8 mouse cellular contexts compared by ENCODE assay signal in the genomic region with DNA sequence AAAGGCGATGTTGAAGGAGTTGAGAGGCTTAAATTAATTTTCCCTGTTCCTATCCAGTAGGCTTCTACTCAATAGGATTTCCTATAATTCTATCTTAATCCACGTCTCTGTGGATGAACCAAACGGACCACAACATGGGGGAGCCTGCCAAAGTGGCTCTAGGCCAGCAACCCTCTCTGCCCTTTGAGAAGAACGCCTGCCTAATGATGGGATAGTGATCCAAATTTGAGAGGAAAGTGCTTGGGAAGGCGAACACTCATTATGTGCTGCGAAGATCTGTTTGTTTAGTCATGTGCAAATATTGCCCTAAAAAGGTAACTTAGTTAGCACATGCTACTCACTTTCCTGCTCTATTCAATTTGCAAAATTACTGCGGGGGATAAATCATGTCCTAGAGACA.
DNase-seq lines count a peak whose midpoint lies in the region.

No protein-coding gene starts in this region.

- peak; percentile 78 for DNase-seq in cerebellum, postnatal 14 days
- no peak for DNase-seq in cerebellum, adult 8-10 months
- peak; percentile 24 for DNase-seq in kidney, postnatal 10 days
- no peak for DNase-seq in kidney, adult 11 months
- peak; percentile 1 for DNase-seq in right cerebral cortex, adult 18-20 months
- DNase-seq in right cerebral cortex, postnatal 25 days = no peak
- DNase-seq in retina, postnatal 1 day = peak; percentile 96
- DNase-seq in thymus, postnatal 0 days (ENCODE audit: low spot score) = no peak

Comparison
In these comparisons a context has a peak if more than half of its experiments do, and no peak if none do; other contexts are left out.
1. DNase-seq: peak in cerebellum, postnatal 14 days (2 of 2), kidney, postnatal 10 days (single experiment), right cerebral cortex, adult 18-20 months (single experiment) and retina, postnatal 1 day (single experiment); none in cerebellum, adult 8-10 months (single experiment), kidney, adult 11 months (single experiment), right cerebral cortex, postnatal 25 days (single experiment) and thymus, postnatal 0 days (single experiment).